Mouse (Mus musculus): ENCODE measurements around the gene Dnmt3a. TPM values are rescaled to one million over a fixed set of nuclear protein-coding genes. Genes with fewer than 3 reads are reported as not detected.

Dnmt3a gene
- polyA plus RNA-seq, 1 experiment from 2014 or later, result 69.5 TPM

DNA sequence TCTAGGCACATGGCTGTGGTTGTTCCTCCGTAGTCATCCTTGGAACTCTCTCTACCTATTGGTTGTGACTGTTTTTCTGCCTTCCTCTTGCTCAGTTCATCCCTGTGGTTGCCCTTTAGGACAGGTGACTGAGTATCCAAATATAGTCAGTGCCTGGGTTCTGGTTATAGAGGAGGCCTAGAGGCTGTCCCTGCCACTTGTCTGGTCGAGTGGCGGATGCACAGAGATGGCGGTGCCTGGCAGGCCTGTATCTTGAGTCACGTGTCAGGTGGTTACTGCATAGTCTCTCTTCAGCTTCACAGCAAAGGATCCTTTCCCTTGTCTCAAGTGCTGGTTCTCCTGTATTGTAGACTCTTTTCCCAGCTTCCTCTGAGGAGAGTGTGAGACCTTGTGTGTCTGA lies 22.0 kb downstream of the Dnmt3a start:
- no peak overlapping the region for H3K9ac ChIP-seq (replicated peaks; ENCODE audit: low read length)
- ATAC-seq (replicated peaks; ENCODE audit: insufficient number of reproducible peaks, low FRiP score, low TSS enrichment, low read depth) (no peak), DNase-seq (ENCODE audit: low spot score) (no peak)
- H3K27ac ChIP-seq (replicated peaks; ENCODE audit: low read depth, low read length), result no peak overlapping the region
- no peaks in the 10 kb centered on the region for H3K27me3 ChIP-seq (ENCODE audit: control insufficient read depth, insufficient read depth, low read length)
- no peaks in the 10 kb centered on the region for H3K36me3 ChIP-seq (replicated peaks; ENCODE audit: control insufficient read depth, insufficient read depth, low read depth, low read length)
- H3K4me3 ChIP-seq (ENCODE audit: low read depth, low read length), result no peak overlapping the region
- peaks cover 2% of the 10 kb centered on the region for H3K4me1 ChIP-seq (ENCODE audit: control insufficient read depth, insufficient read depth, low read length)
- H3K9me3 ChIP-seq (replicated peaks; ENCODE audit: control insufficient read depth, low read length), result no peaks in the 10 kb centered on the region
- WGBS, result 87% methylated on average over 5 of the region's 5 CpGs
- no peak overlapping the region for H3K4me2 ChIP-seq (ENCODE audit: low read depth, low read length)

- Histone ChIP-seq H3K4me3 (ENCODE audit: low read depth, low read length) (no peak overlapping the region), H3K9ac (replicated peaks; ENCODE audit: low read length) (peak overlapping the region; percentile 35; the same call in 1 of the 2 replicates), H3K9me3 (replicated peaks; ENCODE audit: control insufficient read depth, low read length) (no peaks in the 10 kb centered on the region), H3K4me2 (ENCODE audit: low read depth, low read length) (no peak overlapping the region), H3K27me3 (ENCODE audit: control insufficient read depth, insufficient read depth, low read length) (no peaks in the 10 kb centered on the region), H3K27ac (replicated peaks; ENCODE audit: low read depth, low read length) (no peak overlapping the region), H3K4me1 (ENCODE audit: control insufficient read depth, insufficient read depth, low read length) (peaks cover 15% of the 10 kb centered on the region), H3K36me3 (replicated peaks; ENCODE audit: control insufficient read depth, insufficient read depth, low read depth, low read length) (no peaks in the 10 kb centered on the region; the same call in 1 of the 2 replicates)
- ATAC-seq (replicated peaks; ENCODE audit: insufficient number of reproducible peaks, low FRiP score, low TSS enrichment, low read depth) (peak; percentile 9; the same call in 1 of the 2 replicates), DNase-seq (ENCODE audit: low spot score) (no peak)
- WGBS, result 55% methylated on average over 7 of the region's 7 CpGs
These were observed 27.4 kb downstream of the Dnmt3a start for GRCm38 (mm10) chr12:3833059-3833760.

GRCm38 (mm10) chr12:3833851-3834273 lies 28.1 kb downstream of the Dnmt3a start:
- Histone ChIP-seq H3K4me1 (ENCODE audit: control insufficient read depth, insufficient read depth, low read length) (peaks cover 15% of the 10 kb centered on the region), H3K27ac (replicated peaks; ENCODE audit: low read depth, low read length) (0 out of 2 replicates have a peak overlapping the region, but pooled peaks have one; percentile 41), H3K4me2 (ENCODE audit: low read depth, low read length) (peak overlapping the region; percentile 33), H3K9me3 (replicated peaks; ENCODE audit: control insufficient read depth, low read length) (no peaks in the 10 kb centered on the region), H3K4me3 (ENCODE audit: low read depth, low read length) (no peak overlapping the region), H3K36me3 (replicated peaks; ENCODE audit: control insufficient read depth, insufficient read depth, low read depth, low read length) (no peaks in the 10 kb centered on the region; the same call in 1 of the 2 replicates), H3K9ac (replicated peaks; ENCODE audit: low read length) (peak overlapping the region; percentile 35), H3K27me3 (ENCODE audit: control insufficient read depth, insufficient read depth, low read length) (no peaks in the 10 kb centered on the region)
- DNase-seq (ENCODE audit: low spot score) (peak; percentile 44), ATAC-seq (replicated peaks; ENCODE audit: insufficient number of reproducible peaks, low FRiP score, low TSS enrichment, low read depth) (peak; percentile 32)
- WGBS, result 8% methylated on average over 8 of the region's 8 CpGs

DNA sequence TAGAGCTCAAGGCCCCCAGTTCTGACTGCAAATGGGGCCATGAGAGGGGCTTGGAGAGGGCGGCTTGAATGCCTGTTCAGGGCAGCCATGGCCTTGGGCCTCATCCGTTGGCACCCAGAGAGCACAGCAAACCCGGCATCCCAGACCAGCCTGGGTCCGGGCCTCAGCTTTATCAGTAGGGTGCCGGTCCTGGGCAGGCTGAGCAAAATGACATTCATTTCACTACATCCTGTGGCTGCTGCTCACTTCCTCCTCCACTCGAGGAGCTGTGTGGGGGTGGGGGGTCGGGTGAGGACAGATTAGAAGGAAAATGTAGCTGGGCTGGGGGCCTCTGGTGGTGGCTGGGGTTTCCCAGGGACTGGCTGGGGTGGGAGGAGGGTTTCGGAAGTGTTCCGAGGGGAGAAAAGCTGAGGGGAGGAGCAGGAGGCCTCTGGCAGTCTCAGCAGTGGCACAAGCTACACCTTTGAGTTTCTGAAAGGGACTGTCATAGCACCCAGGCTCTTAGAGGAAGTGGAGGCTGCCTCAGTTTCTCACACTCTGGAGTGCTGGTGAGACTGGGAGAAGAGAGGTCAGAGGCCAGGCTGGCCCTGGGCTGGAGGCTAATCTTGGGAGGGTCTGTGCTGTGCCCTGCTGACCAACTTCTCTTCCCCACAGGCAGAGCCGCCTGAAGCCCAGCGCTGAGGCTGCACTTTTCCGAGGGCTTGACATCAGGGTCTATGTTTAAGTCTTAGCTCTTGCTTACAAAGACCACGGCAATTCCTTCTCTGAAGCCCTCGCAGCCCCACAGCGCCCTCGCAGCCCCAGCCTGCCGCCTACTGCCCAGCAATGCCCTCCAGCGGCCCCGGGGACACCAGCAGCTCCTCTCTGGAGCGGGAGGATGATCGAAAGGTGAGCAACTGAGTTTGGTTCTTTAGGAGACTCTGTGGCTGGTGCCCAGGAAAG lies 28.8 kb downstream of the Dnmt3a start:
- Histone ChIP-seq H3K9ac (replicated peaks; ENCODE audit: low read length) (peak overlapping the region; percentile 35), H3K36me3 (replicated peaks; ENCODE audit: control insufficient read depth, insufficient read depth, low read depth, low read length) (no peaks in the 10 kb centered on the region; the same call in 1 of the 2 replicates), H3K9me3 (replicated peaks; ENCODE audit: control insufficient read depth, low read length) (no peaks in the 10 kb centered on the region), H3K27ac (replicated peaks; ENCODE audit: low read depth, low read length) (peak overlapping the region; percentile 41; the same call in 1 of the 2 replicates), H3K27me3 (ENCODE audit: control insufficient read depth, insufficient read depth, low read length) (no peaks in the 10 kb centered on the region), H3K4me2 (ENCODE audit: low read depth, low read length) (peak overlapping the region; percentile 33), H3K4me1 (ENCODE audit: control insufficient read depth, insufficient read depth, low read length) (peaks cover 15% of the 10 kb centered on the region), H3K4me3 (ENCODE audit: low read depth, low read length) (no peak overlapping the region)
- DNase-seq (ENCODE audit: low spot score) (peak; percentile 51), ATAC-seq (replicated peaks; ENCODE audit: insufficient number of reproducible peaks, low FRiP score, low TSS enrichment, low read depth) (peak; percentile 25)
- 9% methylated on average over 21 of the region's 21 CpGs for WGBS

DNA sequence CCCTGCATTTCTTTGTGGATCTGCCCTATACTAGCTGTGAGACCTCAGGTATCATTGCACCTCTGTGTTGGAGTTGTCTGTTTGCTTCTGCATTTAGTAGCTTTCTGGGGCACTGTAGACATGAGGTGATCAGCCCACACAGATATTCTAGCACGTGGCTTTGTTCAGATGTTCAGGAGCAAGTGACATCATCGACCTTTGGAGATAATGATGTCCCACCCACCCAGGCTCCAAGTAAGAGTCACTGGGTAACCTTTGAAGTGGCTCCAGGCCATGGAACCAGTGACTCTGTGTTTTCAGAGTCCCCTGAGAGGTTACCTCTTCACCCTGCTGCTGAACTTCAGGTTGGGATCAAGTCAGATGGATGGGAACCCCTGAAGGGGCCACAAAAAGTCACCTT lies 29.8 kb downstream of the Dnmt3a start:
- Histone ChIP-seq H3K4me2 (ENCODE audit: low read depth, low read length) (no peak overlapping the region), H3K9ac (replicated peaks; ENCODE audit: low read length) (no peak overlapping the region), H3K9me3 (replicated peaks; ENCODE audit: control insufficient read depth, low read length) (no peaks in the 10 kb centered on the region), H3K27ac (replicated peaks; ENCODE audit: low read depth, low read length) (no peak overlapping the region), H3K4me3 (ENCODE audit: low read depth, low read length) (no peak overlapping the region), H3K36me3 (replicated peaks; ENCODE audit: control insufficient read depth, insufficient read depth, low read depth, low read length) (no peaks in the 10 kb centered on the region; the same call in 1 of the 2 replicates), H3K4me1 (ENCODE audit: control insufficient read depth, insufficient read depth, low read length) (peaks cover 15% of the 10 kb centered on the region), H3K27me3 (ENCODE audit: control insufficient read depth, insufficient read depth, low read length) (no peaks in the 10 kb centered on the region)
- WGBS, result 72% methylated on average over 2 of the region's 2 CpGs
- ATAC-seq (replicated peaks; ENCODE audit: insufficient number of reproducible peaks, low FRiP score, low TSS enrichment, low read depth), result no peak
- DNase-seq (ENCODE audit: low spot score), result no peak

DNA sequence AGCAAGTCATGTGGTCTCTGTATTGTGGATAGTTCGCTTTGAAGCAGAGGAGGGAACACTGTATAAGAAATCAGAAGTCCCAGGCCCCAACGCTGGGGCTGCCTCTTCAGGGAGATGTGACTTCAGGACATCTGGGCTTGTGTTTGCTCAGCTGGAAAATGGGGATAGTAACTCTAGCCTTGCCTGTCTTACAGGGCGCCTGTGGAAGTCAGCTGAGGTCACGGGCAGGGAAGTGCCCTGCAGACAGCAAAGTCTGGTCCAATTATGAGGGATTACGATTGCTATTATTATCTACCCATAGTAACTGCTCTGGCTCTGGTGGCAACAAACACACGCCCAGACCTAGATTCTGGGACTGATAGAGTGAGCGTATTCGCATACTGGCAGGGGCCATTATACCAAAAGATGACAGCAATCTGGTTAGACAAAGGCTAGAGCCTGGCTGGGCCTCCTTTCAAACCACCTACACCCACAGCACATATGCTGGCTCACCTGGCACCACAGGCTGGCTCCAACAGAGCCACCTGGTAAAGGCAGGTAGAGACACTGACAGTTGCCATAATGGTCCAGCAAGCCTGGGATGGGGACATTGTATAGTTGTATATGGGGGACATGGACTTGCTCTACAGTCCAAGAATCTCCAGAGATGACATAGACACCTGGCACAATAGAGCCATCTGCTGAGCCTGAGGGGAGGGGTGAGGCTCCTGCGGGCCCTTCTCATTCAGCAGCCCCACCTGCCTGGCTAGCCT lies 31.4 kb downstream of the Dnmt3a start:
- Histone ChIP-seq H3K27ac (replicated peaks; ENCODE audit: low read depth, low read length) (no peak overlapping the region), H3K4me1 (ENCODE audit: control insufficient read depth, insufficient read depth, low read length) (peaks cover 15% of the 10 kb centered on the region), H3K4me2 (ENCODE audit: low read depth, low read length) (no peak overlapping the region), H3K27me3 (ENCODE audit: control insufficient read depth, insufficient read depth, low read length) (no peaks in the 10 kb centered on the region), H3K9ac (replicated peaks; ENCODE audit: low read length) (no peak overlapping the region), H3K9me3 (replicated peaks; ENCODE audit: control insufficient read depth, low read length) (no peaks in the 10 kb centered on the region), H3K36me3 (replicated peaks; ENCODE audit: control insufficient read depth, insufficient read depth, low read depth, low read length) (no peaks in the 10 kb centered on the region; the same call in 1 of the 2 replicates), H3K4me3 (ENCODE audit: low read depth, low read length) (no peak overlapping the region)
- ATAC-seq (replicated peaks; ENCODE audit: insufficient number of reproducible peaks, low FRiP score, low TSS enrichment, low read depth) (no peak), DNase-seq (ENCODE audit: low spot score) (peak; percentile 36)
- WGBS, result 33% methylated on average over 9 of the region's 9 CpGs

DNA sequence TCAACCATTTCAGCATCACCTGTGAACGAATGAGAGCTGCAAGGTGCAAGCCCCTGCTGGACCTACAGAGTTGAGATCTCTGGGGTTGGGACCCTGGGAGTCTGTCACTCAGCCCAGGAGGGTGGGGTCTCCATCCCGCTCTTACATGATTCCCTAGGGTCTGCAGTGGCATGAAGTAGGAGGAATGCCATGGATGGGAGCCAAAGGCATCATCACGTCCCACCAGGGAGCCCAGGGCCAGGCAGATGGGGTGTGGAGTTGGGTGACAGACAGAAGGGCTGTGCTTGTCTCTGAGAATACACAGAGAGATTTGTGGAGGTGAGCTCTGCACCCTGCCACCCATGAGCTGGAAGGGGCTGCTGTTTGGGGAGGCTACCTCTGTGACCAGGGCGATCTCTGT lies 32.2 kb downstream of the Dnmt3a start:
- Histone ChIP-seq H3K9me3 (replicated peaks; ENCODE audit: control insufficient read depth, low read length) (no peaks in the 10 kb centered on the region), H3K4me3 (ENCODE audit: low read depth, low read length) (no peak overlapping the region), H3K27ac (replicated peaks; ENCODE audit: low read depth, low read length) (no peak overlapping the region), H3K36me3 (replicated peaks; ENCODE audit: control insufficient read depth, insufficient read depth, low read depth, low read length) (no peaks in the 10 kb centered on the region; the same call in 1 of the 2 replicates), H3K27me3 (ENCODE audit: control insufficient read depth, insufficient read depth, low read length) (no peaks in the 10 kb centered on the region), H3K4me2 (ENCODE audit: low read depth, low read length) (no peak overlapping the region), H3K4me1 (ENCODE audit: control insufficient read depth, insufficient read depth, low read length) (peaks cover 17% of the 10 kb centered on the region), H3K9ac (replicated peaks; ENCODE audit: low read length) (no peak overlapping the region)
- ATAC-seq (replicated peaks; ENCODE audit: insufficient number of reproducible peaks, low FRiP score, low TSS enrichment, low read depth) (no peak), DNase-seq (ENCODE audit: low spot score) (no peak)
- 68% methylated on average over 4 of the region's 4 CpGs for WGBS

All from embryonic facial prominence, embryonic 11.5 days (tissue).